8 mouse cellular contexts compared by ENCODE assay signal in the genomic region with DNA sequence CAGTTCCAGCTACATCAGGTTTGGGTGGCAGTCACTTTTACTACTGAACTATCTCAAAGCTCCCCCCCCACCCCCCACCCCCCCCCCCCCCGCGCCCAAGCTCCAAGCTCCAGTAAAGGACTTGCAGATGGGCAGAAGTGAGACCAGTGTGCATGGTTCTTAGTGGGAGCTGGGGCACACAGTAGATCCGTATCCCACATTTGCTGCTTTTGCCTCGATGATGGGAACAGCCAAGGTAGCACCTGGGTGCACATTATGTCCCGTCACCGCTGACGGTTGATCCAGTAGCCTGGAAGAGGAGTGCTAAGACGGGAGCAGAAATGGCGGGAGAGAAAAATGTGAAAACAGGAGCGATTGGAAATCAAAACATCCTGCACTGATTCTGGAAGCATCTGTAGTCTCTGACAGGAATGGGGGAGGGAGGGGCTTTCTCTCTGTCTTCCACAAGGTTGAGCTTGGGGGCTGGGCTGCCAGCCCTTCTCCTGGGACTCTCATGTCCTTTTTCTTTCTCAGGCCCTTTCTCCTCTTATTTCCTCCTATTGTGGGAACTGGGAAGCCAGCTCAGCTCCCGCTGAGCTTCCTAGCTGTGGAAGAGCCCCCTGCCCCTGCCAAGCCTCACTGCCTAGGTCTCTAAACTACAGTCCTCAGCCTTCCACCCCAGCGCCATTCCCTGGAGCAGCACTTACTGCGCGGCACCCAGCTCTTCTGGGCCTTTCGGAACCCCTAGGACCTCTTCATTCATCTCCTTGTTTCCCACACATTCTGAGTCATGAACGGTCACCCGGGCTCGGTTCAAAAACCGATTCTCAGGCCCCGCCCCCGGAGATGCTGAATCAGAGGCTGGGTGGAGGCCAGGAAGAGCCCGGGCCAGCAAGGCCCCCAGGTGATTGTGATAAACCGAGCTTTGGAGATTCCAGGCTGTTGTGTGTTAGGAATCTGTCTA. TPM values are rescaled to one million over a fixed set of nuclear protein-coding genes. Genes with fewer than 3 reads are reported as not detected.
DNase-seq lines count a peak whose midpoint lies in the region; ATAC-seq and TF ChIP-seq lines count a peak whose summit lies in the region.

No protein-coding gene starts in this region.

- WGBS in kidney, adult 2 months = 12% methylated on average over 23 of the region's 23 CpGs
- WGBS in lung, embryonic 15.5 days = 6% methylated on average over 21 of the region's 23 CpGs

- H3K4me1 ChIP-seq in kidney, adult 2 months (ENCODE audit: control insufficient read depth, insufficient read depth, low read length) = 0 out of 2 replicates have a peak, but pooled peaks cover 3% of the 10 kb centered on the region
- peaks cover 16% of the 10 kb centered on the region for H3K4me1 ChIP-seq in lung, embryonic 15.5 days

- no peaks in the 10 kb centered on the region for H3K27me3 ChIP-seq in kidney, adult 2 months (replicated peaks; ENCODE audit: control insufficient read depth, insufficient read depth, low read length)
- no peaks in the 10 kb centered on the region for H3K27me3 ChIP-seq in lung, embryonic 15.5 days

- H3K9me3 ChIP-seq in lung, embryonic 15.5 days = no peaks in the 10 kb centered on the region

- H3K4me3 ChIP-seq in kidney, adult 2 months (ENCODE audit: insufficient read depth, low read depth, low read length) = no peak overlapping the region
- H3K4me3 ChIP-seq in lung, embryonic 15.5 days = peak overlapping the region; percentile 12

- TF ChIP-seq CTCF in kidney, adult 2 months (conservative IDR thresholded peaks at IDR 0.05; ENCODE audit: insufficient read depth, insufficient read length, low read depth, low read length) = no peak

- peak; percentile 51; the same call in 1 of the 2 replicates for ATAC-seq in lung, embryonic 15.5 days (ENCODE audit: borderline replicate concordance, extremely low read depth, low FRiP score, low TSS enrichment)
- no peak for ATAC-seq in erythroid progenitor cell, adult 5-6 weeks (replicated peaks; ENCODE audit: low FRiP score, poor library complexity, severe bottlenecking)

- no peak overlapping the region for H3K27ac ChIP-seq in kidney, adult 2 months (ENCODE audit: insufficient read depth, low read depth, low read length)
- no peak overlapping the region for H3K27ac ChIP-seq in lung, embryonic 15.5 days

- peak; percentile 14 for DNase-seq in thymus, postnatal 4 days
- DNase-seq in thymus, adult 18-20 months = no peak
- peak; percentile 60 for DNase-seq in embryo, embryonic 9.5 days (ENCODE audit: extremely low spot score)
- peak; percentile 43 to 57 for DNase-seq in heart, adult 9 months (ENCODE audit: low spot score in 2 of 2)
- peak; percentile 62 for DNase-seq in kidney, adult 2 months
- DNase-seq in retina, postnatal 1 day = peak; percentile 52

- no peak for TF ChIP-seq POLR2A in kidney, adult 2 months (IDR thresholded peaks at IDR 0.05; ENCODE audit: low read depth, low read length)

- no peak overlapping the region for H3K9ac ChIP-seq in lung, embryonic 15.5 days

- peak overlapping the region; percentile 51 for H3K4me2 ChIP-seq in lung, embryonic 15.5 days

- no peaks in the 10 kb centered on the region for H3K36me3 ChIP-seq in kidney, adult 2 months (ENCODE audit: control insufficient read depth, insufficient read depth, low read length)
- no peaks in the 10 kb centered on the region for H3K36me3 ChIP-seq in lung, embryonic 15.5 days

RNA-seq across cellular contexts. Expression of a gene that starts 10.6 kb away (rescaled TPM):
- 10.4 and 11.7 TPM in 2 replicates for polyA plus RNA-seq in kidney, adult 2 months (2012; rRNA removed)
- 3.9 and 4.4 TPM in 2 replicates for polyA plus RNA-seq in lung, embryonic 15.5 days (2015; fragmentation: Nextera tagmentation; extraction: Ambion mirVana)
- under 0.01 TPM in 1 of 2 replicates, not detected in the other for total RNA-seq in erythroid progenitor cell, adult 5-6 weeks (2015; ENCODE audit: low replicate concordance)
- not detected in 2 replicates for total RNA-seq in erythroid progenitor cell, adult 5-6 weeks (2017; ENCODE audit: low replicate concordance)

Comparison
In these comparisons a context has a peak if more than half of its experiments do, and no peak if none do; other contexts are left out.
1. DNase-seq: peak in thymus, postnatal 4 days (single experiment), embryo, embryonic 9.5 days (single experiment), heart, adult 9 months (2 of 2), kidney, adult 2 months (single experiment) and retina, postnatal 1 day (single experiment); none in thymus, adult 18-20 months (0 of 2).